Mouse (Mus musculus) heart, postnatal 10 days (tissue): ENCODE measurements around the gene Pdlim3. TPM values are rescaled to one million over a fixed set of nuclear protein-coding genes. Genes with fewer than 3 reads are reported as not detected.
A peak's percentile ranks its signal among the peaks of the same experiment; 100 is the strongest.
"Not testable (repeated sequence)": the region's sequence is repeated elsewhere in the genome, so short reads cannot be mapped to it uniquely, and the experiment has no call there.

ENCODE experiments used
- DNase-seq, 2 experiments: peaks; one replicate each; pipeline ENCODE4 v3.0.0; 2021
- intact Hi-C: fragments of 180-260 bp; cut with DNase I; formaldehyde crosslinking; loops from one replicate; pipeline ENCODE4 v1.15.1; 2025
- total RNA-seq, 2 experiments: library from RNA; stranded (reverse); gene quantifications; 2 replicates each; pipeline ENCODE4 v1.2.3; 2021

Gene Pdlim3
- total RNA-seq = 10 to 100 TPM; 48.2 to 70.9 TPM

GRCm38 (mm10) chr8:45885202-45885685 is at the start of gene Pdlim3:
Gene Pdlim3, plus strand, starts transcription at chr8:45885461.
- DNase-seq = peak; percentile 77 to 78
- intact Hi-C loops = loop anchor here (5.0 kb wide), 1 partner anchor 47 kb away; the partner anchor contains the start of gene Ccdc110

DNA sequence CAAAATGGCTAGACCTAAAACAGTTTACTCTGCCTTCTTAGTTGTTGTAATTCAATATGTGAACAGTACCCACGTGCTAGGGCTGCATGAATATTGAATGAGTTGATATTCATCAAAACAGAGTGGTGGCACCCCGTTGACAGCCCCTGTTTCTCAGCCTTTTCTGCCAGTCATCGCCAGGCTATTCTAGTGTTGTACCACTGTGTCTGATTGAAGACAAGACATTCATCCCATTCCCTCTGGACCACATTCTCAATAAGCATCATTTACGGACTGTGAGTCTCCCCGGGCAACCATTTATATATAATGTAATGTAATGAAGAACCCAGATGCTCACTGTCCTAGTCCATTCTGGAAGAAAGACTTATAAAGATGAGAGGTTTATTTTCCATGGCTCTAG is 42.0 kb upstream of the Pdlim3 start:
- intact Hi-C loops = no loop called here
- DNase-seq = no peak

DNA sequence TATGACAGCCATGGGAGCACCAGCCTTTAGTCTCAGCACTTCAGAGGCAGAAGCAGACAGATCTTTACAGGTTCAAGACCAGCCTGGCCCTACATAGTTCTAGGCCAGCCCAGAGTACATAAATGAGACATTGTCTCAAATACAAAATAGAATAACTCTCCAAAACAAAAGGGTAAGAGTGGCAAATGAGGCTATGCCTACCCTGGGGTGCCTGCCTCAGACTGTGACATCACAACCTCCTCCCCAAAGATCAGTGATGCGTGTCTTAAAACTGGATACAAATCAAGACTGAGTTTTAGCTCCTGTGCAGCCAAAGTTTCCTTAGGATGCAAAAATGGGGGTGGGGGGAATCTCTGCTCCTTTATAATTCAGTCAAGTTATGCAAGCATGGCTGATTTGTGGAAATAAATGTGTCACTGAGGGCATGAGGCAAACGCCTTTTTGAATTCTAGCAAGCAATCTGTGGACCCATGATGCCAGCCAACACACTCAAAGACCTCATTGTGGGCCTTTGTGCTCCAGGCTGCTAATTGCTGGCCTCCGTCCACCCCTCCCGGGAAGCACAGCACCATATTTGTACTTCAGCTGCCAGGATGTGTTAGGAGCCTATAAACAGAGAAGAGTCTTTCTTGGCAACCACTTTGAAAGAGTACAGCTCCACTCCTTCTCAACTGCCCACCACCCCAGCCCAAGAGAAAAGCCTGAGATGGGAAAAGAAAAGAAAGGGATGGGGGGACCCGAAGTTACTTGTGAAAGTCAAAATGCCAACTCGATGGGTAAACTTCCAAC is 41.0 kb upstream of the Pdlim3 start:
- intact Hi-C loops = loop anchor here (2.0 kb wide), 1 partner anchor 43 kb away; no protein-coding TSS in a partner anchor
- DNase-seq = peak in 1 of 2 experiments; percentile 65

GRCm38 (mm10) chr8:45844911-45845481 is 40.3 kb upstream of the Pdlim3 start:
- peak; percentile 66 to 70 for DNase-seq
- intact Hi-C loops = loop anchor here (1.0 to 2.0 kb wide), 2 partner anchors 30 to 42 kb away; no protein-coding TSS in a partner anchor

- intact Hi-C loops = loop anchor here (1.0 to 2.0 kb wide), 3 partner anchors 21 to 41 kb away; no protein-coding TSS in a partner anchor
- no peak for DNase-seq
These were observed 39.4 kb upstream of the Pdlim3 start for GRCm38 (mm10) chr8:45845906-45846305.

- intact Hi-C loops = loop anchor here (2.0 kb wide), 1 partner anchor 14 kb away; no protein-coding TSS in a partner anchor
- no peak for DNase-seq
These were observed 30.1 kb upstream of the Pdlim3 start for GRCm38 (mm10) chr8:45855118-45855517.

DNA sequence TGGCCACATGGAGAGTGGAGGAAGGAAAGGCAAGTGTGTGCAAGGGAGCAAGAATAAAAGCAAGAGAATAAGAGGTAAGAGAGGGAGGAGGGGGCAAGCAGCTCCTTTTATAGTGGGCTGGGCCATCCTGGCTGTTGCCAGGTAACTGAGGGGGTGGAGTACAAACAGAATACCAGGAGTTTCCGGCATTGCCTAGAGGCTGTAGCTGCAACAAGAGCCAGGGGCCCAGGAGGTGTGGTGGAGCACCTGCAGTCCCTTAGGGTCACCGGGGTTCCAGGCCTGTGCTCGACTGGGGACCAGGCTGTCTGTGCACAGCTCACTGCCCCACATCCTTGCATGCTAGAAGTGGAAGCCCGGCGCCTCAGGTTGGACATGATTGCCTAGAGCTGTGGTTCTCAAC is 27.5 kb upstream of the Pdlim3 start:
- DNase-seq = no peak
- intact Hi-C loops = no loop called here

DNA sequence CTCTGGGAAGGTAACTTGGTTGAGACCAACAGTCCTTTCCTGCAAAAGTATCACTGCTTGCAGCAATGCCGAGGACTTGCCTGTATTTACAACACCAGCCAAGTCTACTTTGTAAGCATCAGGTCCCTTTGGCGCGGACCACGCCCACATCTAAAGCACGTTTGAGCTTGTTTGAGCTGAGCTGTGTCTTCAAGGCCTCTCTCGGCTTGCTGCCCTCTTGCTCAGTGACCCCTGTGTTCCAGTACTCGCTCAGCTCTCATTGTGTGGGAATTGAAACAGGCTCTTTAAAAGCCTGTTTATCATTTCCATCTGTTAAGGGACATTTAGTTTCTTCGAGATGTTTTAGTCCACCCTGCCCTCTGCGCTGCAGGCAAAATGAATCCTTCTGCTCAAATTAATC is 26.9 kb upstream of the Pdlim3 start:
- DNase-seq = no peak
- intact Hi-C loops = no loop called here

GRCm38 (mm10) chr8:45871587-45871986 is 13.7 kb upstream of the Pdlim3 start:
- DNase-seq = peak; percentile 18 to 25
- intact Hi-C loops = not testable (repeated sequence)

- peak; percentile 81 to 83 for DNase-seq
- intact Hi-C loops = no loop called here
These were observed 13.2 kb upstream of the Pdlim3 start for GRCm38 (mm10) chr8:45872077-45872476.

DNA sequence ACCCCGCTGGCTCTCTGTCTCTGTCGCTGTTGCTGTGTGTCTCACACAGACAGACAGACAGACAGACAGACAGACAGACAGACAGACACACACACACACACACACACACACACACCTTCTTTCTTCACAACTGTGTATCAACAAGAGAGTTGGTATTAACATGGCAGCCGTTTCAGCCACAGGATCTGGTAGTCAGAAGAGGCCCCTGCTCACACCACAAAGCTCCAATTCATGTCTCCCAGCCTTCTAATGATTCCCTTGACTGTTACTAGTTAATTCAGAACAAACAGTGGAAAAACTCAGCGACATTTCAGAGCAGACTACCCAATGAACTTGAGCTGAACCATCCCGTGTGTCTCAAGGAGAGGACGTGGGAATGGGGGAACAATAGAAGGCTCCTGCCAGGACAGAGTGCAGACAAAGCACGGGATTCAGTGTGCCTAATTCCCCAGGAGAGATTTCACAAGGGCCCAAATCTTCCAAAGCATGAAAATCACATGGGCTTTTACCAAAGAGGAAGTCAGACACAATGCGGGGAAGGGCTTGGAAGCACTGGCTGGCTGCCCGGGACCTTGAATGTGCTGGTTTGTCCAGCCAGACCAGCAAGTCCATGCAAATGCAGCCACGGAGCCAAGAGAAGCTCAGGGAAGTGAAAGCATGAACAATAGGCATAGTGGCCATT is 10.2 kb upstream of the Pdlim3 start:
- intact Hi-C loops = loop anchor here (1.0 kb wide), 1 partner anchor 30 kb away; no protein-coding TSS in a partner anchor
- DNase-seq = peak; percentile 93 to 94

DNA sequence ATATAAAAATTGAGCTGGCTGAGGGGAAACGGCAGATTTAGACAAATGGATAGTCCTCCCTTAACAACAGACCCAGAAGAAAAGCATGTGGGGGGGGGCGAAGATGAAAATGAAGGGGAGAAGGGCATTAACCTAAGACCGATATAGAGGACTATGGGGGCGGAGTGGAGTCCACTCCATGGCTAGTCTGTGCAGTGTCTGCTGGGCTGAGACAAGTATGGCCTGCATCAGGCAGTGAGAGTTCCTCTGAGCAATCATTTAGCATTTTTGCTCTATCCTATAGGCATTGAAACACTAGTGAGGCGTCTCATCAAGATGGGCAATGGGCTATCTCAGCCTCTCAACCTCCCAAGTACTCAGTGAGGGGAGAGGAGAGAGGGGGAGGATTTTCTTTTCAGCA is 8.9 kb upstream of the Pdlim3 start:
- no peak for DNase-seq
- intact Hi-C loops = no loop called here

GRCm38 (mm10) chr8:45877680-45878079 is 7.6 kb upstream of the Pdlim3 start:
- DNase-seq = no peak

DNA sequence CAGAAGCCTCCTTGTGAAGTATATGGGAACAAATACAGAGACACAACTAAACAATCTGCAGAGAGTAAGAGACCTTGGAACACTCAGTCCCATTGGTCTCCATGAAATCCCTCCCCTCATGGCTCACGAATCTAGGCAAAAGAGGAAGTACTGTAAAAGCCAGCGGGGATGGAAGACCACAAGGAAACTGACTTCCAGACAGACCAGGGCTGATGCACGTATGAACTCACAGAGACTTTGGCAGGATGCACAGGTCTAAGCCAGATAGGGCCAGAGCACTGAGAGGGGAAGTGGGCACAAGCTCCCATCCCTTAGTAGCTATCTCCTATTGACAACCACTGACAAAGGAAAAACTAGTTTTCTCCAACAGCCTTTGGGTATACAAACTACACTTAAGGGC is 4.8 kb upstream of the Pdlim3 start:
- intact Hi-C loops = no loop called here
- DNase-seq = no peak

More at GRCm38 (mm10) chr8:45877680-45878079, 7.6 kb upstream of the Pdlim3 start:
- intact Hi-C loops = no loop called here

DNA sequence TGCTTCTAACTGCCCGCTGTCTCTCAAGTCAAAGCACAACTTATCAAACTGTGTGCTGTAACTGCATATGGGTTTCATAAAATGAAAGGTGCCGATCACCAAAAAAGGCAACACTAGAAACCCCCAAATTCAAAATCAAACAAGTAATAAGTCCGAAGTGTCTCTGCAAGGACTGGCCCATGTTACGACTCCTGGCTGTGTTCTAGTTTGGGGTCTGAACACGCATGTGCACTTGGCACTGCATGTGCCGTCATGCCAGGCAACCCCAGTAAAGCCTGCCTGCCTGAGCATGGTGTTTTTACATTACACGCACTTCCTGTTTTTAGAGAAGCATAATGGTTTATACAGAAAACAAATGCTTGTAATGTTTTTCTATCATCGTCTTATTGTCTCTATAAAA is 3.5 kb upstream of the Pdlim3 start:
- DNase-seq = no peak
- intact Hi-C loops = no loop called here

GRCm38 (mm10) chr8:45883793-45884192 is 1.5 kb upstream of the Pdlim3 start:
- no peak for DNase-seq
- intact Hi-C loops = no loop called here

- peak; percentile 52 to 57 for DNase-seq
- intact Hi-C loops = no loop called here
These were observed 709 bp upstream of the Pdlim3 start for GRCm38 (mm10) chr8:45884552-45884951.

- intact Hi-C loops = loop anchor here (2.0 to 5.0 kb wide), 3 partner anchors 41 to 69 kb away; partner anchors contain the start of gene Ccdc110
- DNase-seq = peak in 1 of 2 experiments; percentile 52
These were observed 514 bp downstream of the Pdlim3 start for GRCm38 (mm10) chr8:45885775-45886174.

- DNase-seq = no peak
- intact Hi-C loops = loop anchor here (5.0 kb wide), 1 partner anchor 43 kb away; the partner anchor contains the start of gene Ccdc110
These were observed 4.5 kb downstream of the Pdlim3 start for GRCm38 (mm10) chr8:45889737-45890136.

GRCm38 (mm10) chr8:45896590-45896989 is 11.3 kb downstream of the Pdlim3 start:
- no peak for DNase-seq
- intact Hi-C loops = no loop called here

DNA sequence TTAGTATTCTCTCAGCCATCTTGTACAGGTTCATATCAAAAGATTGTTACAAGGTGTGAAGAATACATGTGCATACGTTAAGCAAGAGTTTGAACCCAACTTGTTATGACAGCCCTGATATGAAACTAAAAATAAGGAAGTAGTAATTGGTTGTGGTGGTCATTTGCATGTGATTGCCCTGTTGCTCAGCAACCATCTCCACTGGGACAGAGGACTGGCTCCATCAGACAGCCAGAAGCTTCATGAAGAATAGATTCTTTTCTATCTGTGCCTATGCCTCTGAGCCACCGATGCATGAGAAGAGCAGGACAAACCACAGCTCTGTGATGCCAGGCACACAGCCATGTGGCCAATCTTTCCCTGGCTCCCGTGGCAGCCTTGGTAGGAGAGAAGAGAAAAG is 14.5 kb downstream of the Pdlim3 start:
- no peak for DNase-seq
- intact Hi-C loops = no loop called here
